Mouse (Mus musculus): ENCODE data around the gene Acsl4. TPM values are rescaled to one million over a fixed set of nuclear protein-coding genes. Genes with fewer than 3 reads are reported as not detected.

Acsl4 gene
- polyA plus RNA-seq, 2 experiments = 6.4 to 15.4 TPM

GRCm38 (mm10) chrX:142363882-142364281 lies 26.5 kb downstream of the Acsl4 start:
- H3K36me3 ChIP-seq (ENCODE audit: control insufficient read depth, insufficient read depth, low read length) = no peaks in the 10 kb centered on the region

GRCm38 (mm10) chrX:142359031-142359430 lies 31.3 kb downstream of the Acsl4 start:
- Histone ChIP-seq H3K9ac (ENCODE audit: low read depth, low read length, severe bottlenecking) (no peak overlapping the region), H3K4me3 (replicated peaks; ENCODE audit: low read length) (no peak overlapping the region), H3K9me3 (ENCODE audit: control insufficient read depth, low read length) (no peaks in the 10 kb centered on the region), H3K4me2 (replicated peaks; ENCODE audit: low read depth, low read length, severe bottlenecking) (no peak overlapping the region), H3K36me3 (ENCODE audit: control insufficient read depth, insufficient read depth, low read length) (no peaks in the 10 kb centered on the region), H3K4me1 (ENCODE audit: control insufficient read depth, insufficient read depth, low read length) (no peaks in the 10 kb centered on the region), H3K27ac (replicated peaks; ENCODE audit: low read depth, low read length) (no peak overlapping the region), H3K27me3 (ENCODE audit: control insufficient read depth, insufficient read depth, low read length) (no peaks in the 10 kb centered on the region; the same call in 1 of the 2 replicates)
- ATAC-seq (ENCODE audit: low FRiP score, low read depth) (no peak), DNase-seq (ENCODE audit: low spot score) (no peak)
- WGBS = 82% methylated on average over 7 of the region's 7 CpGs
- no peak for TF ChIP-seq POLR2A (IDR thresholded peaks at IDR 0.05; ENCODE audit: borderline replicate concordance, extremely low read depth, insufficient read depth, insufficient read length)

More at GRCm38 (mm10) chrX:142363882-142364281, 26.5 kb downstream of the Acsl4 start:
- DNase-seq (ENCODE audit: low spot score) = no peak
- H3K27me3 ChIP-seq (ENCODE audit: control insufficient read depth, insufficient read depth, low read length) = no peaks in the 10 kb centered on the region
- no peak overlapping the region for H3K4me2 ChIP-seq (replicated peaks; ENCODE audit: low read depth, low read length, severe bottlenecking)
- ATAC-seq (ENCODE audit: low FRiP score, low read depth) = no peak
- no peaks in the 10 kb centered on the region for H3K4me1 ChIP-seq (ENCODE audit: control insufficient read depth, insufficient read depth, low read length)
- 92% methylated on average over 1 of the region's 1 CpGs for WGBS
- H3K27ac ChIP-seq (replicated peaks; ENCODE audit: low read depth, low read length) = no peak overlapping the region
- H3K4me3 ChIP-seq (replicated peaks; ENCODE audit: low read length) = no peak overlapping the region
- no peaks in the 10 kb centered on the region for H3K9me3 ChIP-seq (ENCODE audit: control insufficient read depth, low read length)
- no peak overlapping the region for H3K9ac ChIP-seq (ENCODE audit: low read depth, low read length, severe bottlenecking)
- no peak for TF ChIP-seq POLR2A (IDR thresholded peaks at IDR 0.05; ENCODE audit: borderline replicate concordance, extremely low read depth, insufficient read depth, insufficient read length)

GRCm38 (mm10) chrX:142358427-142358826 lies 31.9 kb downstream of the Acsl4 start:
- Histone ChIP-seq H3K27ac (replicated peaks; ENCODE audit: low read depth, low read length) (no peak overlapping the region), H3K9ac (ENCODE audit: low read depth, low read length, severe bottlenecking) (no peak overlapping the region), H3K4me1 (ENCODE audit: control insufficient read depth, insufficient read depth, low read length) (no peaks in the 10 kb centered on the region), H3K27me3 (ENCODE audit: control insufficient read depth, insufficient read depth, low read length) (no peaks in the 10 kb centered on the region; the same call in 1 of the 2 replicates), H3K4me2 (replicated peaks; ENCODE audit: low read depth, low read length, severe bottlenecking) (no peak overlapping the region), H3K9me3 (ENCODE audit: control insufficient read depth, low read length) (no peaks in the 10 kb centered on the region), H3K36me3 (ENCODE audit: control insufficient read depth, insufficient read depth, low read length) (no peaks in the 10 kb centered on the region), H3K4me3 (replicated peaks; ENCODE audit: low read length) (no peak overlapping the region)
- TF ChIP-seq POLR2A (IDR thresholded peaks at IDR 0.05; ENCODE audit: borderline replicate concordance, extremely low read depth, insufficient read depth, insufficient read length) = no peak
- DNase-seq (ENCODE audit: low spot score) = no peak
- 82% methylated on average over 5 of the region's 5 CpGs for WGBS
- no peak for ATAC-seq (ENCODE audit: low FRiP score, low read depth)

- DNase-seq (ENCODE audit: low spot score) (no peak), ATAC-seq (ENCODE audit: low FRiP score, low read depth) (no peak)
- no peak overlapping the region for H3K9ac ChIP-seq (ENCODE audit: low read depth, low read length, severe bottlenecking)
- TF ChIP-seq POLR2A (IDR thresholded peaks at IDR 0.05; ENCODE audit: borderline replicate concordance, extremely low read depth, insufficient read depth, insufficient read length) = no peak
- no peak overlapping the region for H3K4me2 ChIP-seq (replicated peaks; ENCODE audit: low read depth, low read length, severe bottlenecking)
- WGBS = 90% methylated on average over 6 of the region's 6 CpGs
- no peaks in the 10 kb centered on the region for H3K4me1 ChIP-seq (ENCODE audit: control insufficient read depth, insufficient read depth, low read length)
- no peaks in the 10 kb centered on the region for H3K36me3 ChIP-seq (ENCODE audit: control insufficient read depth, insufficient read depth, low read length)
- no peaks in the 10 kb centered on the region for H3K27me3 ChIP-seq (ENCODE audit: control insufficient read depth, insufficient read depth, low read length)
- no peak overlapping the region for H3K27ac ChIP-seq (replicated peaks; ENCODE audit: low read depth, low read length)
- H3K9me3 ChIP-seq (ENCODE audit: control insufficient read depth, low read length) = no peaks in the 10 kb centered on the region
- H3K4me3 ChIP-seq (replicated peaks; ENCODE audit: low read length) = no peak overlapping the region
Observed at GRCm38 (mm10) chrX:142336207-142336606, 54.1 kb downstream of the Acsl4 start.

- H3K4me3 ChIP-seq (replicated peaks; ENCODE audit: low read length) = no peak overlapping the region
- TF ChIP-seq POLR2A (IDR thresholded peaks at IDR 0.05; ENCODE audit: borderline replicate concordance, extremely low read depth, insufficient read depth, insufficient read length) = no peak
Observed at GRCm38 (mm10) chrX:142335502-142335901, 54.8 kb downstream of the Acsl4 start.

GRCm38 (mm10) chrX:142325760-142326159 lies 64.6 kb downstream of the Acsl4 start:
- H3K4me2 ChIP-seq (replicated peaks; ENCODE audit: low read depth, low read length, severe bottlenecking) = no peak overlapping the region
- no peak for TF ChIP-seq POLR2A (IDR thresholded peaks at IDR 0.05; ENCODE audit: borderline replicate concordance, extremely low read depth, insufficient read depth, insufficient read length)
- 84% methylated on average over 2 of the region's 2 CpGs for WGBS
- no peaks in the 10 kb centered on the region for H3K36me3 ChIP-seq (ENCODE audit: control insufficient read depth, insufficient read depth, low read length)
- H3K27ac ChIP-seq (replicated peaks; ENCODE audit: low read depth, low read length) = no peak overlapping the region
- H3K9me3 ChIP-seq (ENCODE audit: control insufficient read depth, low read length) = no peaks in the 10 kb centered on the region
- ATAC-seq (ENCODE audit: low FRiP score, low read depth) (no peak), DNase-seq (ENCODE audit: low spot score) (no peak)
- no peaks in the 10 kb centered on the region for H3K4me1 ChIP-seq (ENCODE audit: control insufficient read depth, insufficient read depth, low read length)
- H3K27me3 ChIP-seq (ENCODE audit: control insufficient read depth, insufficient read depth, low read length) = no peaks in the 10 kb centered on the region
- H3K4me3 ChIP-seq (replicated peaks; ENCODE audit: low read length) = no peak overlapping the region
- no peak overlapping the region for H3K9ac ChIP-seq (ENCODE audit: low read depth, low read length, severe bottlenecking)

More at GRCm38 (mm10) chrX:142335502-142335901, 54.8 kb downstream of the Acsl4 start:
- no peaks in the 10 kb centered on the region for H3K9me3 ChIP-seq (ENCODE audit: control insufficient read depth, low read length)
- H3K36me3 ChIP-seq (ENCODE audit: control insufficient read depth, insufficient read depth, low read length) = no peaks in the 10 kb centered on the region
- H3K4me2 ChIP-seq (replicated peaks; ENCODE audit: low read depth, low read length, severe bottlenecking) = no peak overlapping the region
- no peak for ATAC-seq (ENCODE audit: low FRiP score, low read depth)
- no peak for DNase-seq (ENCODE audit: low spot score)
- H3K4me1 ChIP-seq (ENCODE audit: control insufficient read depth, insufficient read depth, low read length) = no peaks in the 10 kb centered on the region
- no peak overlapping the region for H3K27ac ChIP-seq (replicated peaks; ENCODE audit: low read depth, low read length)
- no peaks in the 10 kb centered on the region for H3K27me3 ChIP-seq (ENCODE audit: control insufficient read depth, insufficient read depth, low read length)
- H3K9ac ChIP-seq (ENCODE audit: low read depth, low read length, severe bottlenecking) = no peak overlapping the region
- 83% methylated on average over 5 of the region's 5 CpGs for WGBS
